Mouse (Mus musculus): ENCODE results near the gene Spice1.

DNA sequence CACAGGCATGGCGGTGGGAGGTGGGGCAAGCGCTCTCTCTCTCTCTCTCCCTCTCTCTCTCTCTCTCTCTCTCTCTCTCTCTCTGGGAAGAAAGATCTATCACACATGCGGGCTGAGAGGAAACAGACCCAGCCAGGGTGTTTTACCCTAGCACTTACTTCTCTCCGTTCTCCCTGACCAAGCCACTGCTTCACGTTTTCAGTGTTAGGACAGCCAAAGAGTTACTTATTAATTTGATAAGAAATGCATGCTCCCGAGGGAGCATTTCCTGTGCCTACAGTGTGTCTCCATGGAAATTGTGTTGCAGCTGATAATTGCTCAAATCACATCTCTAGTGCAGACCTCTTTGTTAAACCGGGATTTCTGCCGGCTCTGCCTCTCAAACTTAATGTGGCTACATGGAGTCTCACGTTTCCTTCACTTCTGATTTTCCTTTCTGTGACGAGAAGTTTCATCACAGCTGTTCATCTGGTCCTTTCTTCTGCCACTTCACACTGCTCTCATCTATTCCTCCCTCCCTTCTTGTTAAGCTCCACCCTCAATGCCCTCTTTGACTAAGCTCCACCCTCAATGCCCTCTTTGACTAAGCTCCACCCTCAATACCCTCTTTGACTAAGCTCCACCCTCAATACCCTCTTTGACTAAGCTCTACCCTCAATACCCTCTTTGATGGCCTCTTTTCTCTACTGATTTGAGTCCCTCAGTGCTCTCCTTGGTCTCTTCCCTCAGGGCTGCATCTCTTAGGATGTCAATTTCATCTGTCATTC, 44.6 kb upstream of the Spice1 start:
- TF ChIP-seq TAL1 (IDR thresholded peaks at IDR 0.05; ENCODE audit: low read length), result no peak
- TF ChIP-seq GATA1 (IDR thresholded peaks at IDR 0.05; ENCODE audit: low read length), result no peak
